In genomic region chr2:101829013-101829412, GRCm38 (mm10) we compare ENCODE assay signal across 20 mouse cellular contexts.
"Had no signal": no experiment of that assay in that cellular context is flagged by ENCODE, and none has a peak within 500 bp of the region (broad histone marks: within the 10 kb centered on the region; RNA-seq: fewer than 3 reads in every experiment).

No protein-coding gene starts in this region.

- H3K27me3 ChIP-seq: heart, embryonic 12.5 days; hindbrain, embryonic 13.5 days; hindbrain, embryonic 15.5 days; limb, embryonic 13.5 days; limb, embryonic 15.5 days; liver, embryonic 12.5 days had no signal

- H3K4me2 ChIP-seq: heart, embryonic 12.5 days; hindbrain, embryonic 13.5 days; hindbrain, embryonic 15.5 days; limb, embryonic 13.5 days; limb, embryonic 15.5 days; liver, embryonic 12.5 days had no signal

- H3K9me3 ChIP-seq: heart, embryonic 10.5 days; heart, embryonic 12.5 days; hindbrain, embryonic 13.5 days; hindbrain, embryonic 15.5 days; limb, embryonic 13.5 days; limb, embryonic 15.5 days; liver, embryonic 12.5 days had no signal

- DNase-seq: gastrocnemius, postnatal 14 days; gastrocnemius, postnatal 36 days; heart, adult 18-20 months; heart, postnatal 10 days; heart, postnatal 36 days; kidney, adult 18-20 months; kidney, postnatal 25 days; layer of hippocampus, adult 9-11 months; layer of hippocampus, postnatal 36 days; left cerebral cortex, postnatal 4 days had no signal

- ATAC-seq: hindbrain, postnatal 0 days; intestine, embryonic 16.5 days; liver, embryonic 12.5 days had no signal

- H3K27ac ChIP-seq: heart, embryonic 10.5 days; hindbrain, embryonic 13.5 days; hindbrain, embryonic 15.5 days; hindbrain, postnatal 0 days; limb, embryonic 13.5 days; limb, embryonic 15.5 days; liver, embryonic 12.5 days; liver, embryonic 14.5 days had no signal

- H3K9ac ChIP-seq: heart, embryonic 12.5 days; hindbrain, embryonic 13.5 days; hindbrain, embryonic 15.5 days; limb, embryonic 13.5 days; limb, embryonic 15.5 days; liver, embryonic 12.5 days; liver, embryonic 14.5 days had no signal

- H3K4me3 ChIP-seq: heart, embryonic 10.5 days; heart, embryonic 12.5 days; hindbrain, embryonic 13.5 days; hindbrain, embryonic 15.5 days; limb, embryonic 13.5 days; limb, embryonic 15.5 days; liver, embryonic 12.5 days had no signal

- H3K36me3 ChIP-seq: heart, embryonic 10.5 days; heart, embryonic 12.5 days; hindbrain, embryonic 13.5 days; hindbrain, embryonic 15.5 days; limb, embryonic 13.5 days; limb, embryonic 15.5 days; liver, embryonic 12.5 days had no signal
